Mouse (Mus musculus): ENCODE measurements around the gene Plcd3.

The Plcd3 gene

GRCm38 (mm10) chr11:103132576-103133455 lies 31.4 kb upstream of the Plcd3 start:
- no peak; the same call in 1 of the 2 replicates for TF ChIP-seq GATA4 (IDR thresholded peaks at IDR 0.05; ENCODE audit: insufficient replicate concordance, low read length)

- TF ChIP-seq GATA4 (IDR thresholded peaks at IDR 0.05; ENCODE audit: insufficient replicate concordance, low read length): no peak
These were observed 30.5 kb upstream of the Plcd3 start, which contains the start of gene Hexim2 for GRCm38 (mm10) chr11:103131701-103132575. TSS of gene Hexim2 (plus strand) at chr11:103132429.

GRCm38 (mm10) chr11:103120315-103120714 lies 18.9 kb upstream of the Plcd3 start:
- no peak for TF ChIP-seq GATA4 (IDR thresholded peaks at IDR 0.05; ENCODE audit: insufficient replicate concordance, low read length)

DNA sequence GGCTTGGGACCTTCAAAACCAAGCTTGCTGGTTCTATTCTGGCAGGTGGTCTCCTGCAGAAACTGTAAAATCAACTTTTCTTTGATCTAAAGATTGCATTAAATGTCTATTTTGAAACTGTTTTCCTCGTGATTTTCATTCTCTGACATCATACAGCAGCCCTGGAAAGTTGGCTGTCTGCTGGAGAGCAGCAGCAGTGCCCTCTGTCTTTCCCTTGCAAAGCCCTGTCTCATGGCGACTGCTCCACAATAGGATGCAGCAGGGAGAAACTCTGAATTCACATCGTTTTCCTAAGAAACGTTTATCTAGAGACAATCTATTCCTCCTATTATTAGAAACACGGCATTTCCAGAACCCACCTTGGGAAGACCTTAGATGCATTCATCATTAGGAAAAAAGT lies 18.2 kb upstream of the Plcd3 start:
- no peak for TF ChIP-seq GATA4 (IDR thresholded peaks at IDR 0.05; ENCODE audit: insufficient replicate concordance, low read length)

DNA sequence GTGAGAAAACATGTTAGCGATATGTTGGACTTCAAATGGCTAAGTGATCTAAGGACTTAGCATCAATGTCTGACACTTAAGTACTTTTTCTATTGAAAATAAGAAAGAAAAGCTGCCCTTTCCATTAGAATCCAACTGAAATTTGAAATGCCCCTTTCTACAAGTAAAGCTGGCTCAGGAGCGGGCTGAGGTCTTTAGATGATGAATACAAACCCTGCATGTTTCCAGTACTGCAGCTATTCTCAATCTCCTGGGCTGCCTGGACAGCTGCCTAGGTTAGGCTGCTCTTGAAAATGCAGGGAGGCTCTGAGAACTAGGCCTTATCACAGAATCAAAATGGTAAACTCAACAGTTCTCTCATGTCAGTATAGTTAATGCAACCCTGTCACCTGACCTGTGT lies 17.4 kb upstream of the Plcd3 start:
- TF ChIP-seq GATA4 (IDR thresholded peaks at IDR 0.05; ENCODE audit: insufficient replicate concordance, low read length): no peak

GRCm38 (mm10) chr11:103117591-103118009 lies 16.1 kb upstream of the Plcd3 start:
- TF ChIP-seq GATA4 (IDR thresholded peaks at IDR 0.05; ENCODE audit: insufficient replicate concordance, low read length): no peak

DNA sequence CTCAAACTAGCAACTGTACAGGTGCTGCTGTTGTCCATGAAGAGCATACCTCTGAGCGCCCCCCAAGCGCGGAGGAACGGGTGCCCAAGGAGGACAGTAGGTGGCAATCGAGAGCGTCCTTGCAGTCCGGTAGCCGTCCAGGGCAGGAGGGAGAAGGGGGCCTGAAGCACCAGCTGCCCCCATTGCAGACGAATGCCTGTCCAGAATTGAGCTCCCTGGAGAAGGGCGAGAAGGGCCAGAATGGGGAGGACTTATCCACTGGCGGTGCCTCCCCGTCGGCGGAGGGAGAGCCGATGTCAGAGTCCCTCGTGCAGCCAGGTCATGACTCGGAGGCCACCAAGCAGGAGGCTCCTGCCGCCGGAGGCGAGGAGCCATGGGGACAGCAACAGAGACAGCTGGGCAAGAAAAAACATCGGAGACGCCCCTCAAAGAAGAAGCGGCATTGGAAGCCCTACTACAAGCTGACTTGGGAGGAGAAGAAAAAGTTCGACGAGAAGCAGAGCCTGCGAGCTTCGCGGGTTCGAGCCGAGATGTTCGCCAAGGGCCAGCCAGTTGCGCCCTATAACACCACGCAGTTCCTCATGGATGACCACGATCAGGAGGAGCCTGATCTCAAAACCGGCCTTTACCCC lies 15.6 kb upstream of the Plcd3 start:
- TF ChIP-seq GATA4 (IDR thresholded peaks at IDR 0.05; ENCODE audit: insufficient replicate concordance, low read length): no peak

GRCm38 (mm10) chr11:103116008-103116818 lies 14.8 kb upstream of the Plcd3 start, which contains the start of gene Hexim1:
TSS of gene Hexim1 (plus strand) at chr11:103116231.
- TF ChIP-seq GATA4 (IDR thresholded peaks at IDR 0.05; ENCODE audit: insufficient replicate concordance, low read length): peak; percentile 6; the same call in 1 of the 2 replicates

- peak; percentile 46; the same call in 1 of the 2 replicates for TF ChIP-seq GATA4 (IDR thresholded peaks at IDR 0.05; ENCODE audit: insufficient replicate concordance, low read length)
These were observed 13.9 kb upstream of the Plcd3 start for GRCm38 (mm10) chr11:103115163-103116007.

- TF ChIP-seq GATA4 (IDR thresholded peaks at IDR 0.05; ENCODE audit: insufficient replicate concordance, low read length): no peak
These were observed 12.9 kb upstream of the Plcd3 start for GRCm38 (mm10) chr11:103114270-103114943.

GRCm38 (mm10) chr11:103113771-103114170 lies 12.3 kb upstream of the Plcd3 start:
- no peak for TF ChIP-seq GATA4 (IDR thresholded peaks at IDR 0.05; ENCODE audit: insufficient replicate concordance, low read length)

GRCm38 (mm10) chr11:103113005-103113404 lies 11.5 kb upstream of the Plcd3 start:
- TF ChIP-seq GATA4 (IDR thresholded peaks at IDR 0.05; ENCODE audit: insufficient replicate concordance, low read length): no peak

DNA sequence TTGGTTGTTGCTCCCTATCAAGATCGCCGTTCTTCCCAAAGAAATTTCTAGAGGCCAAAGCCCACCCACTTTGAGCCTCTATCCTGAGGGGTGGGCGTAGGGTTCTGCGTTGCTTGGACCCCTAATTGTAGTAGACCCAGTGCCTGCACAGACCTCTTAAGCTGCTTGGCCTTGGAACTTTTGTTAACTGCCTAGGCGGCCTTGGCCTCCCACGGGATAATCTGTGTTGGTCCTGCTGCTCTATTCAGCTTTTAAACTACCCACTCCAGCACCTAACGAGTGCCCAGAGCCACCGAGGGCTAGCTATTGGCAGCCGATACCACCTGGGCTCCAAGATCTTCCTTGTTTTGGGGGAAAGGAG lies 11.1 kb upstream of the Plcd3 start:
- TF ChIP-seq GATA4 (IDR thresholded peaks at IDR 0.05; ENCODE audit: insufficient replicate concordance, low read length): no peak
